Mouse (Mus musculus) stomach, postnatal 0 days (tissue): Measurements from ENCODE around the gene Wrb. TPM values are rescaled to one million over a fixed set of nuclear protein-coding genes. Genes with fewer than 3 reads are reported as not detected.
A peak's percentile ranks its signal among the peaks of the same experiment; 100 is the strongest.

ENCODE experiments used
- ATAC-seq: fragments of 200-750 bp; cut with Nextera tagmentation; 2 replicates; pipeline ENCODE4 v1.8.0; 2017; ENCODE audit not compliant: low FRiP score, low TSS enrichment
- DNase-seq: peaks from one replicate; pipeline ENCODE4 v3.0.0-alpha.2; 2016; ENCODE audit warnings: low spot score
- H3K27ac ChIP-seq: fragments of 300-500 bp; sonication (generic); replicated peaks from 2 replicates; pipeline ENCODE4 v1.5.1; 2014; ENCODE audit warnings: mild to moderate bottlenecking, control low read depth
- H3K27me3 ChIP-seq: fragments of 300-500 bp; sonication (generic); 2 replicates; pipeline ENCODE4 v1.6.1; 2014; ENCODE audit warnings: low read length; ENCODE audit not compliant: control insufficient read depth, insufficient read depth
- H3K36me3 ChIP-seq: fragments of 300-500 bp; sonication (generic); 2 replicates; pipeline ENCODE4 v1.6.1; 2014; ENCODE audit warnings: low read length, mixed read lengths; ENCODE audit not compliant: control insufficient read depth, insufficient read depth
- H3K4me1 ChIP-seq: fragments of 300-500 bp; sonication (generic); replicated peaks from 2 replicates; pipeline ENCODE4 v1.6.1; 2014; ENCODE audit warnings: antibody characterized with exemption; ENCODE audit not compliant: control insufficient read depth, insufficient read depth
- H3K4me2 ChIP-seq: fragments of 300-500 bp; sonication (generic); replicated peaks from 2 replicates; pipeline ENCODE4 v1.6.1; 2014; ENCODE audit warnings: low read depth, mild to moderate bottlenecking, control low read depth, moderate library complexity
- H3K4me3 ChIP-seq: fragments of 300-500 bp; sonication (generic); 2 replicates; pipeline ENCODE4 v1.5.1; 2014; ENCODE audit warnings: low read depth, low read length, control low read depth
- H3K9ac ChIP-seq: fragments of 300-500 bp; sonication (generic); 2 replicates; pipeline ENCODE4 v1.6.1; 2014; ENCODE audit warnings: mild to moderate bottlenecking, low read length, control low read depth, mixed read lengths
- H3K9me3 ChIP-seq: fragments of 300-500 bp; sonication (generic); 2 replicates; pipeline ENCODE4 v1.6.1; 2016; ENCODE audit warnings: low read length; ENCODE audit not compliant: control insufficient read depth
- CTCF ChIP-seq: IDR thresholded peaks from 2 replicates; pipeline ENCODE4 v1.5.1; 2016; ENCODE audit warnings: antibody characterized with exemption, low read depth, mild to moderate bottlenecking, moderate library complexity
- EP300 ChIP-seq: optimal IDR thresholded peaks from 2 replicates; pipeline ENCODE3; 2016; ENCODE audit warnings: antibody characterized with exemption
- WGBS: fragments of 180-500 bp; shearing (Covaris S2); extraction: QIAGEN DNeasy Blood & Tissue Kit; methylation state at CpG from one replicate; pipeline ENCODE4 v1.1.7; 2014; 5-methylcytosine and 5-hydroxymethylcytosine counted together
- polyA plus RNA-seq: library from polyadenylated mRNA; unstranded; fragments of >200 nt; fragmentation: Nextera tagmentation; extraction: Ambion mirVana; gene quantifications from 2 replicates; pipeline ENCODE4 v1.2.1, GENCODE M21; 2015

The Wrb gene
- polyA plus RNA-seq, 1 experiment from 2014 or later, result 33.1 TPM

DNA sequence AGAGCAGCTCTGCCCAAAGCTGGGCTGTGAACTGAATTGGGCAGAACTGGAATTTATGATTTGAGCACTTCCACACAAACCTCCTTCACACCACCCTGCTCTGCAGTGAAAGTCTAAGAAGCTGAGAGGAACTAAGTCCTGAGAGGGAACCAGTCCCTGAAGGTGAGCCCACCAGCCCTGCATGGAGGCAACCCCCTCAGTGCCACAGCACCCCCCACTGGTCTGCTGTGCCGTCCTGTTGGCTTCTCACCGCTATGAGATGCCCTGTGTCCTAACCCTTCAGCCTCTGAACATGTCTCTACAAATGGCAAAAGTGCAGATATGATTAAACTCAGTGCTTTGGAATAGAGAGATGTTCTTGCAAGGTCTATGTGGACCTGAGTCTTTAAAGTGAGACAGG lies 32.4 kb upstream of the Wrb start:
- no peak overlapping the region for H3K27ac ChIP-seq
- WGBS, result 37% methylated on average over 2 of the region's 2 CpGs
- H3K4me2 ChIP-seq, result no peak overlapping the region
- H3K36me3 ChIP-seq, result no peaks in the 10 kb centered on the region
- no peaks in the 10 kb centered on the region for H3K4me1 ChIP-seq
- no peak for DNase-seq
- no peak for ATAC-seq
- no peaks in the 10 kb centered on the region for H3K9me3 ChIP-seq
- TF ChIP-seq CTCF (no peak), EP300 (no peak)
- H3K9ac ChIP-seq, result no peak overlapping the region
- no peak overlapping the region for H3K4me3 ChIP-seq
- H3K27me3 ChIP-seq, result no peaks in the 10 kb centered on the region

DNA sequence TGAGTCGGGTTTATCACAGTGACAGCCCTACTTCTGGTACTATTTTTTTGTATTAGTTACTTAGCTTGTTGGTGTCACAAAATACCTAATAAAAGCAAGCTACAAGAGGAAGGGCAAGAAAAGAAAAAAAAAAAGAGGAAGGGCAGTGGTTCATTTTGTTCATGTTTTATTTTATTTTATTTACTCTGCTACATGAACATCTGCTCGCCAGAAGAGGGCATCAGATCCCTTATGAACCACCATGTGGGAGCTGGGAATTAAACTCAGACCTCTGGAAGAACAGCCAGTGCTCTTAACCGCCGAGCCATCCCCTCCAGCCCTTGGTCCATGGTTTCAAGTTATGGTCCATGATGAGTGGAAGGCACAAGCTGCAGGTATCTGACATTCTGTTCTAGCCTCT lies 30.5 kb upstream of the Wrb start:
- H3K4me2 ChIP-seq, result no peak overlapping the region
- H3K27ac ChIP-seq, result no peak overlapping the region
- H3K9ac ChIP-seq, result no peak overlapping the region
- no peak overlapping the region for H3K4me3 ChIP-seq
- WGBS, result 55% methylated on average over 4 of the region's 4 CpGs
- no peaks in the 10 kb centered on the region for H3K4me1 ChIP-seq
- no peaks in the 10 kb centered on the region for H3K9me3 ChIP-seq
- TF ChIP-seq EP300, result no peak
- TF ChIP-seq CTCF, result peak; percentile 39
- no peaks in the 10 kb centered on the region for H3K36me3 ChIP-seq
- ATAC-seq (no peak), DNase-seq (no peak)
- H3K27me3 ChIP-seq, result no peaks in the 10 kb centered on the region

DNA sequence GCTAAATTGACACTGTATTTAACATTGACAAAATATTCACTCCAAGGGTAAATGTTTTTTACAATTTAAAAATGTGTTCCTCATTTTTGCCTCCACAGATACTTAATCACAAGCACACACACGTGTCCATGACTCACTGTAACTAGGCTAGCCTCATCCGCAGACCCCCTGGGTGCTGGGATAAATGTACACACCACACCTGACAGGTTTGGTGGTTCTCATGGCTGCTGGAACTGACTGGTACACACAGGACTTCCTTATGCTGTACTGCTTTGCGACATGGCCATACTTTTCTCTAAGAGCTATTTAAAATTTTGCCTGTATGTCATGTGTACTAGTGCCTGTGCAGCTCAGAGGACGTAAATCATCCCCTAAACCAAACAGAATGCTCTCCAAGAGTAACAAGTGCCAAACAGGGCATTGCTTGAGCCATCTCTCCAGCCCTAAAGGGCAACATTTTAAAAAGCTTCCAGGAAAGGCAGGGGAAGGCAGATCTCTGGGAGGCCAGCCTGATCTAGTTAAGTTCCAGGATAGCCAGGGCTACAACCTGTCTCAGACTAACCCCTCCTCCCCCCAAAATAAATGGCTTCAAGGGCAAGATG lies 25.1 kb upstream of the Wrb start:
- Histone ChIP-seq H3K36me3 (peaks cover 13% of the 10 kb centered on the region), H3K9me3 (no peaks in the 10 kb centered on the region), H3K4me2 (no peak overlapping the region), H3K4me3 (no peak overlapping the region), H3K27ac (no peak overlapping the region), H3K27me3 (no peaks in the 10 kb centered on the region), H3K4me1 (no peaks in the 10 kb centered on the region), H3K9ac (no peak overlapping the region)
- no peak for TF ChIP-seq CTCF
- no peak for TF ChIP-seq EP300
- ATAC-seq, result 0 out of 2 replicates have a peak, but pooled peaks have one; percentile 18
- WGBS, result 47% methylated on average over 4 of the region's 4 CpGs
- DNase-seq, result no peak

DNA sequence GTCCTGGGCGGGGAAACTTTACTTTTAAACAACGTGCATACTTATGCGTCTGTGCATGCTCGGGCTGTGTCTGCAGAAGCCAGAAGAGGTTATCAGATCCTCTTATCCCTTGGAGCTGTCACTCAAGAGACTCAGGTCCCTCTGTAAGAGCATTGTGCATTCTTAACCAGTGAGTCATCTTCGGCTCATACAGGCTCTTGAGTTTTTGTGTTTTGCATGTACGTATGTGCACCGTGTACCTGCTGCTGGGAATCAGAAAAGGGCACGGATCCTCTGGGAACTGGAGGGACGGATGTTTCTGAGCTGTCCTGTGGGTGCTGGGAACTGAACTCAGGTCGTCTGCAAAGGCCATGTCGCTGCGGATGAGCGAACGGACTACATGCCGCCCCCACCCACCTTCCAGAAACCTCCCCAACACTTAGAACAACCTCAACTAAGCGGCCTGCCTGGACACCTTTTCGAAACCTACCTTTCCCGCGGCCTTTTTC lies 18.5 kb upstream of the Wrb start:
- H3K4me2 ChIP-seq, result peak overlapping the region; percentile 81
- no peaks in the 10 kb centered on the region; the same call in 1 of the 2 replicates for H3K4me1 ChIP-seq
- peak overlapping the region; percentile 93 for H3K9ac ChIP-seq
- H3K4me3 ChIP-seq, result peak overlapping the region; percentile 75
- H3K27me3 ChIP-seq, result no peaks in the 10 kb centered on the region
- WGBS, result 2% methylated on average over 19 of the region's 19 CpGs
- ATAC-seq, result peak; percentile 25; the same call in 1 of the 2 replicates
- no peak for TF ChIP-seq CTCF
- no peak for TF ChIP-seq EP300
- peaks cover 15% of the 10 kb centered on the region for H3K36me3 ChIP-seq
- DNase-seq, result no peak
- no peaks in the 10 kb centered on the region for H3K9me3 ChIP-seq
- H3K27ac ChIP-seq, result peak overlapping the region; percentile 96

DNA sequence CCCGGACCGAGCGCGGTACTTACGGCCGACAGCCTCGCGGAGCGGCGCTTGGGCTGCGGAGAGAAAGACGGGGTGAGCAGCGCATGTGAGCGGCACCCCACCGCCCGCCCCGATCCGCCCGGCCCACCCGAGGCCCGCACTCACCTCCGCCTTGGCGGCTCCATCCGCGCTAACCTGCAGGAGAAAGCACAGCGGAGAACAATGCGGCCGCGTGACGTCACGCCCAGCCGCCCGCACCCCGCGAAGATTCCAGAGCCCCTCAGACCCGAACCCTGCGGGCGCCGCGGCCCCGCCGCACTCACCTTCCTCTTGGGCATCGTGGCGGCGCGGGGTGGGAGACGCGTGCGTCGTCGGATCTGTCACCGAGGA lies 17.9 kb upstream of the Wrb start:
- H3K27me3 ChIP-seq, result no peaks in the 10 kb centered on the region
- H3K9ac ChIP-seq, result peak overlapping the region; percentile 93
- H3K4me2 ChIP-seq, result peak overlapping the region; percentile 81
- peaks cover 15% of the 10 kb centered on the region for H3K36me3 ChIP-seq
- TF ChIP-seq EP300 (no peak), CTCF (no peak)
- H3K4me1 ChIP-seq, result no peaks in the 10 kb centered on the region; the same call in 1 of the 2 replicates
- H3K9me3 ChIP-seq, result no peaks in the 10 kb centered on the region
- ATAC-seq (peak; percentile 53), DNase-seq (no peak)
- H3K4me3 ChIP-seq, result peak overlapping the region; percentile 75
- WGBS, result under 1% methylated on average over 20 of the region's 52 CpGs
- peak overlapping the region; percentile 96 for H3K27ac ChIP-seq

DNA sequence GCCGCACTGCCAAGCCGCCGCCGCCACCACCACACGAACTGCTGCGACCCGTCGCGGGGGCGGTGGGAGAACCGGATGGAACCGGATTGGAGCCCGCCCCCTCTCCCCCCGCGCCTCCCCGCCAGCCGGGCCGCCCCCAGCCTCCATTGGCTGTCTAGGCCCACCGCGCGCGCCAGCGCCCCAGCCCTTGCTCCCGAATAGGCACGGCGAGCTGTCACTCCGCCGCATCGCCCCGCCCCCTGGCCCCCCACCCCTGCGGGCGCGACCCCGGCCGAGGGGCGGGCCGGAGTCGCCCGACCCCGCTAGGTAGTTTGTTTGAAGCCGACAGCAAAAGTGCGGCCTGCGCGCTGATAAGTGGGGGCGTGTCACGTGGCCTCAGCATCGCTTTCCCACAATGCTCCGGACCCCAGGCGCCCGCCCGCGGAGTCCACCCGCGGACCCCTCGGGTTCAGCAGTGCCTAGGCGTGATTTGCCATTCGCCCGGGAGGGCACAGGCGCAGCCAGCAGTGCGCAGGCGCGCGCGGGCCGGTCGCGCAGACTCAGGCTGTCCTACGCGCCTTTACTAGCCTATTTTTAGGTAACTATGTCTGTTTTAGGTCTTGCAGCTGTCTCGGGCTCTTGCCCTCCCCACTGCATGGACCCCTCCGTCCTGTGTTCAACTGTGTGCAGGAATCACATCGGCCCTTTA lies 17.4 kb upstream of the Wrb start, which contains the start of gene Hmgn1:
Gene Hmgn1, minus strand, starts transcription at position 73 of the 688 bp plus-strand sequence.
- under 1% methylated on average over 46 of the region's 72 CpGs for WGBS
- Histone ChIP-seq H3K9me3 (no peaks in the 10 kb centered on the region), H3K4me3 (peak within 1 kb of the TSS; percentile 75), H3K4me1 (no peaks in the 10 kb centered on the region; the same call in 1 of the 2 replicates), H3K36me3 (peaks cover 15% of the 10 kb centered on the region), H3K27ac (peak within 1 kb of the TSS; percentile 96), H3K4me2 (peak within 1 kb of the TSS; percentile 81), H3K27me3 (no peaks in the 10 kb centered on the region), H3K9ac (peak within 1 kb of the TSS; percentile 93)
- peak; percentile 96 for ATAC-seq
- TF ChIP-seq EP300 (no peak), CTCF (no peak)
- peak; percentile 95 for DNase-seq
